Mouse (Mus musculus) layer of hippocampus, postnatal 36 days (tissue): ENCODE data around the gene Ust. TPM values are rescaled to one million over a fixed set of nuclear protein-coding genes. Genes with fewer than 3 reads are reported as not detected.

Source experiments
- DNase-seq, 2 experiments: peaks; one replicate each; pipeline ENCODE4 v3.0.0; 2022
- total RNA-seq, 2 experiments: library from RNA; stranded (reverse); gene quantifications; 2 replicates each; pipeline ENCODE4 v1.2.3; 2021

Gene Ust
- total RNA-seq, 2 experiments from 2014 or later, result 65.9 to 68.1 TPM

- DNase-seq, result peak in 1 of 2 experiments; percentile 30
These were observed 197.9 kb downstream of the Ust start for GRCm38 (mm10) chr10:8320771-8321170.

- DNase-seq, result no peak
These were observed 209.2 kb downstream of the Ust start for GRCm38 (mm10) chr10:8309435-8309834.

DNA sequence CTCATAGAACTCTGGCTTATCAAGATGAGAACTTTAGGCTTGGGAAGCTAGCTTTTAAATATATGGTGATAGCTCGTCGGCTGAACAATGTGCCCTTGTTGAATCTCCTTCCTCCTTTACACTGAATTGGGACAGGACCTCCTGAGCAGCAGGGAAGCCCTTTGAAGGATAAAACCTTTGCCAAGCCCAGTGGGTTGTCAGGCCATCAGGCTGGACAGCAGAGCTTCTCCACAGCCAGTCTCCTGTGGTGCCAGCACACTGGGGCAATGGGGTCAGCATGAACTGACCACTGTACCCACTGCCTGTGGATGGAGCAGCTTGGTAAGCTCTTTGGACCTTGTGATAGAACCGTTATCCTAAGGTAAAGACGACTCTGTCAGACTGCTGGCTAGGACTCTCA lies 214.4 kb downstream of the Ust start:
- DNase-seq, result no peak

GRCm38 (mm10) chr10:8299166-8299565 lies 219.5 kb downstream of the Ust start:
- no peak for DNase-seq

- no peak for DNase-seq
These were observed 221.4 kb downstream of the Ust start for GRCm38 (mm10) chr10:8297214-8297613.

DNA sequence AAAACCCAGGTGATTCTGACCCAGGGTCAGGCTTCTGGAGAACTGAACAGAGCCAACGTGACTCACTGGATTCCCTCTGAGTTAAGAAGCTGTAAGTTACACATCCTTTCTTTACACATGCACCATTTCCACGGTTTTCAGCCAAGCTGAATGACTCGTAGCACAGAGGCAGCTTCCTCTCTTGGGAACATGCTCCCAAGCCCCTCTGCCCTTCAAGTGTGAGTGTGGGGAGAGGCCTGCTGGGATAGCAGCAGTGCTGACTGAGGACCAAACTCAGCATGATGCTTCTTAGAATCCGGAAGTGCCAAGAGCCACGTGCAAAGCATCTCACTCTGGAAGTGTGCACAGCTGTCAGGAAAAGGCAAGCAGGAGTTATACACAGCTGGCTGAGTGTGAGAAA lies 228.0 kb downstream of the Ust start:
- no peak for DNase-seq

- no peak for DNase-seq
These were observed 231.3 kb downstream of the Ust start for GRCm38 (mm10) chr10:8287350-8287791.

GRCm38 (mm10) chr10:8283991-8284390 lies 234.6 kb downstream of the Ust start:
- DNase-seq, result no peak

GRCm38 (mm10) chr10:8277094-8277493 lies 241.5 kb downstream of the Ust start:
- no peak for DNase-seq

GRCm38 (mm10) chr10:8269681-8270080 lies 248.9 kb downstream of the Ust start:
- no peak for DNase-seq

DNA sequence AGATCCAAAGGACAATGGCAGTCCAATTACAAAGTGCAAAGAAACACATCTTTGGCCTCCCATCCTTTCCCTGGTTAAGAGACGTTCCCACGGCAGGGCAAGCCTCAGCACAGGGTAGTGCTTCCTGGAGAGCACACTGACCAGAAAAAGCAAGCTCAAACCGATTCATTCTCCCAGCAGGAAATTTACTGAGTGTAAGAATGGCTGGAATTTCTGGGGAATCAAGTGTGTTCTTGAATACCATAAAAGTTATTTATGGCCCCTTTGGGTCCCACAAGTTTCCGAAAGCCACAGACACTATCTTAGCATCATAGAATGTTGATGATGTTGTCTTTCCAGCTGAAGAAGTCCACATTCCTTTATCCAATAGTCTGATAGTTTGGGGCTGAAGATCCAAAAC lies 258.9 kb downstream of the Ust start:
- no peak for DNase-seq

- DNase-seq, result no peak
These were observed 268.6 kb downstream of the Ust start for GRCm38 (mm10) chr10:8250005-8250404.

- peak in 1 of 2 experiments; percentile 37 for DNase-seq
These were observed 276.3 kb downstream of the Ust start for GRCm38 (mm10) chr10:8242336-8242735.

- DNase-seq, result no peak
These were observed 277.9 kb downstream of the Ust start for GRCm38 (mm10) chr10:8240703-8241102.

DNA sequence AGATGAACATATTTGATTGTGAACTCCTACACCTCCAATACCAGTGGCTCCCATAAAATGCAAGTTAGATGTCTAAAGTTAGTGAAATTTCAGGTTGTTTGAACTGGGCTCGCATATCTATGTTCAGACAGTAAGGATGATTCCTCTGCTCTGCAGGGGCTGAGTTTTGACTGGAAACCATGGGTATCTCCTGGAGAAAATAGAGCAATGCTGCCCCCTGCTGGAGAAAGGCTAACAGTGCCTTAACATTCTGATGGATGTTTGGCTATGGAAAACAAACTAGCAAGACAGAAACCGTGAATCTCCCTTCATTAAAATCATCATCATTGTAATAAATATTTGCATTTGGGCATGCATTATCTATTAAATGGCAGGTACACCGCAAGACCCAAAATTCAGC lies 278.4 kb downstream of the Ust start:
- peak; percentile 63 to 66 for DNase-seq

- DNase-seq, result peak; percentile 52 to 54
These were observed 281.6 kb downstream of the Ust start for GRCm38 (mm10) chr10:8236780-8237571.

- no peak for DNase-seq
These were observed 285.3 kb downstream of the Ust start for GRCm38 (mm10) chr10:8233148-8233901.

GRCm38 (mm10) chr10:8232535-8232934 lies 286.1 kb downstream of the Ust start:
- no peak for DNase-seq

GRCm38 (mm10) chr10:8228375-8228743 lies 290.3 kb downstream of the Ust start:
- DNase-seq, result no peak

DNA sequence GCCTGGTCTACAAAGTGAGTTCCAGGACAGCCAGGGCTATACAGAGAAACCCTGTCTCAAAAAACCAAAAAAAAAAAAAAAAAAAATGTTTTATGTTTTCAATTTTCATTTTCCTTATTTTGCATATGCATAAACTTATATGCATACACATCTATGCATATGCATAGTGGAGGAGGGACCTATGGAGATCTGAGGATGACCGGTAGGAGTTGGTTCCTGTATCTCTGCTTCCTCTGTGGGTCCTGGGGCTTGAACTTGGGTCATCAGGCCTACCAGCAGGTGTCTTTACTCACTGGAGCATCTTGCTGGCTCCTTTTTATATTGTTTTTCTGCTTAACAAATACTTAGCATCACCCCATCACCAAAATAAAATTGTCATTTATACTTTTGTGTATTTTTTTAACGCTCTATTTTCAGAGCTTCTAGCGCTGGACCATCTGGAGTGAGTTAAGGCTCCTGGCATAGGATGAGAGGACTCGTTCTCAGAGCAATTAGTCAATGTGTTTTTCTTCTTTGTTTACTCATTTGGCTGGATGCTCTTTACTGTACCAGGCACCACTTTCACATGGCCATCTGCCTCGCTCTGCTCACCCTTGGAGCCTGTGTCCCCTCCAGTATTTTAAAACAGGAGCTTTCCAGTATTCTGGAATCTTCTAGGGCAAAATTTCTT lies 290.8 kb downstream of the Ust start:
- DNase-seq, result peak; percentile 13 to 26

DNA sequence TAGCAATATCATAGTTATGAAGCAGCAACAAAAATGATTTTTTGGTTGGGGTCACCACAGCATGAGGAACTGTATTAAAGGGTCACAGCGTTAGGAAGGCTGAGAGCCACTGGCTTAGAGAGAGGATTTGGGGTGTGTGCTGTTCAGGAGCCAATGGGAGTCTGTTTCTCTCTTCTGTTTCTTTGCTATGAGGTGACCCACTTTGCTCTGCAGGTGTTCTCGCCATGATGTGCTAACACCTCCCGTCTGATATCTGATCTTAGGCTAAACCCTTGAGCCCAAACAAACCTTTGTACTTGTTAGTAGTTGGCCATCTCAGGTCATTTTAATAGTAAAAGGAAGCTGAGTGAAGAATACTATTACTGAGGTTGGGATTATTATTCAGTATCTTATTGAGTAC lies 292.0 kb downstream of the Ust start:
- no peak for DNase-seq

- no peak for DNase-seq
These were observed 294.0 kb downstream of the Ust start for GRCm38 (mm10) chr10:8224641-8225040.

GRCm38 (mm10) chr10:8224046-8224445 lies 294.6 kb downstream of the Ust start:
- no peak for DNase-seq
